Mouse (Mus musculus) embryonic facial prominence, embryonic 13.5 days (tissue): ENCODE results near the gene Ugt1a9. TPM values are rescaled to one million over a fixed set of nuclear protein-coding genes. Genes with fewer than 3 reads are reported as not detected.
"Not testable (repeated sequence)": the region's sequence is repeated elsewhere in the genome, so short reads cannot be mapped to it uniquely, and the experiment has no call there.

Source experiments
- ATAC-seq: fragments of 200-750 bp; cut with Nextera tagmentation; 2 replicates; pipeline ENCODE4 v1.8.0; 2017; ENCODE audit warnings: low read depth; ENCODE audit not compliant: insufficient number of reproducible peaks, insufficient read depth, low FRiP score, low TSS enrichment
- H3K27ac ChIP-seq: fragments of 300-500 bp; sonication (generic); 2 replicates; pipeline ENCODE4 v1.5.1; 2015; ENCODE audit warnings: moderate library complexity, mild to moderate bottlenecking, inconsistent platforms
- H3K27me3 ChIP-seq: fragments of 300-500 bp; sonication (generic); 2 replicates; pipeline ENCODE4 v1.6.1; 2015; ENCODE audit warnings: mild to moderate bottlenecking, inconsistent platforms
- H3K36me3 ChIP-seq: fragments of 300-500 bp; sonication (generic); 2 replicates; pipeline ENCODE4 v1.6.1; 2015; ENCODE audit warnings: mild to moderate bottlenecking, inconsistent platforms
- H3K4me1 ChIP-seq: fragments of 300-500 bp; sonication (generic); 2 replicates; pipeline ENCODE4 v1.6.1; 2015; ENCODE audit warnings: inconsistent platforms
- H3K4me2 ChIP-seq: fragments of 300-500 bp; sonication (generic); 2 replicates; pipeline ENCODE4 v1.6.1; 2015; ENCODE audit warnings: moderate library complexity, mild to moderate bottlenecking, inconsistent platforms
- H3K4me3 ChIP-seq: fragments of 300-500 bp; sonication (generic); 2 replicates; pipeline ENCODE4 v1.5.1; 2015; ENCODE audit warnings: mild to moderate bottlenecking, inconsistent platforms
- H3K9ac ChIP-seq: fragments of 300-500 bp; sonication (generic); 2 replicates; pipeline ENCODE4 v1.6.1; 2015; ENCODE audit warnings: mild to moderate bottlenecking, inconsistent platforms
- H3K9me3 ChIP-seq: fragments of 300-500 bp; sonication (generic); 2 replicates; pipeline ENCODE4 v1.6.1; 2016; ENCODE audit warnings: inconsistent platforms
- WGBS: fragments of 180-500 bp; shearing (Covaris S2); methylation state at CpG from one replicate; pipeline ENCODE4 v1.1.7; 2015; ENCODE audit warnings: mixed read lengths; 5-methylcytosine and 5-hydroxymethylcytosine counted together
- polyA plus RNA-seq: library from polyadenylated mRNA; unstranded; fragments of >200 nt; fragmentation: Nextera tagmentation; extraction: Ambion mirVana; gene quantifications from 2 replicates; pipeline ENCODE4 v1.2.1, GENCODE M21; 2015

Ugt1a9 gene
- polyA plus RNA-seq, 1 experiment from 2014 or later, result not detected

DNA sequence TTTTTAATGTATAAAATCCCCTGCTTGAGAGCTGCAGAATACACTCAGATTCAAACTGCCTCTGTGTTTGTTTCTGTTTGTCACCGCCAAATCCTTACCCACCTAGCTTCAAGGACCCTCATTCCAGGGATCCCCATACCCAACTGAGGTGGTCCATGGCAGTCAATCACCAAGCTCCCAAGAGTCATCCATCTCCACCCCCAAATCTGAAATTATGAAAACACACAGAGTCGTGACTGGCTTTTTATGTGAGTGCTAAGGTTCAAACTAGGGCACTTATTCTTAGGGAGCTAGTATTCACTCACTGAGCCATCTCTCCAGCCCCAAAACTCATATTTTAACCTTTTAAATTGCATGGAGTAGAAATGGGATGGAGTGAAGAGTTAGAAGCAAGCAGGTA lies 154.7 kb downstream of the Ugt1a9 start:
- not testable (repeated sequence) for ATAC-seq, H3K4me1 ChIP-seq, H3K4me3 ChIP-seq, H3K27me3 ChIP-seq, H3K27ac ChIP-seq, H3K9ac ChIP-seq, H3K4me2 ChIP-seq, H3K36me3 ChIP-seq
- peaks cover 50% of the 10 kb centered on the region for H3K9me3 ChIP-seq
- WGBS, result 34% methylated on average over 2 of the region's 2 CpGs

- no peak for ATAC-seq
- Histone ChIP-seq H3K4me3 (no peak overlapping the region), H3K27ac (no peak overlapping the region), H3K9ac (no peak overlapping the region), H3K4me2 (no peak overlapping the region), H3K36me3 (no peaks in the 10 kb centered on the region), H3K4me1 (no peaks in the 10 kb centered on the region), H3K9me3 (peaks cover 55% of the 10 kb centered on the region), H3K27me3 (no peaks in the 10 kb centered on the region)
Observed at GRCm38 (mm10) chr1:88225741-88226140, 155.1 kb downstream of the Ugt1a9 start.

DNA sequence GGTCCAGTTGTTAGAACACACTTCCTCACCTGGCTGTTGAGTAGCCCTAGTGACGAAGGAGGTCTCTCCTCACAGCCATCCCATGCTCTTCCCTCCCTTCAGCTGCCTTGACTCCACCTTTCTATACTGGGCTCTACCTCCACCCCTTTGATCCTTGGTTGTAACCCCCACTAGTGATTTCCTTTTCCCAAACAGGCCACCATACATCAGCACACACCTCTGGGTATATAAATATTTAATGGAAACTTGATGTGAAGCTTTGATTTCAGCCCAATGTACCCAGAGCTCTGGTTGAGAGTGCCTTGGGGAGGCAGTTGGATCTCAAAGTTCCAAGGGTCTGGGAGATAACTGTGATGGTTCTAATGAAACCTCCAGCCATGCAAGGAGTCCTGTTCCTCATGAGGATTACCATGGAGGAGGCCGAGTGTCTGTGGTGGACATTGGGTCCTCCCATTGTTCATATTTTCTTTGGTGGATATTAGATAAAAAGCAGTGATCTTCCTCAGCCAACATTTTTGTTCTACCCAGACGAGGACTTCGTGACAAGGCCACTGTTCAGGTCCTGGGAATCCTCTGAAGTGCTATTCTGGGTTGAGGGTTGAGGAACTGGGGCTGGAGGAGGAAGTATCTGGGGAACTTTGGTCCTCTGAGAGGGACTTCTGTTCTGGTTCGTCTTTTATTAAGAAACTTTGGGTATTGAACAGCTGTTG lies 156.2 kb downstream of the Ugt1a9 start, which contains the start of gene Mroh2a:
Gene Mroh2a, plus strand, starts transcription at position 317 of the 710 bp plus-strand sequence.
- Histone ChIP-seq H3K27me3 (no peaks in the 10 kb centered on the region), H3K36me3 (no peaks in the 10 kb centered on the region), H3K4me2 (no peak within 1 kb of the TSS), H3K9me3 (peaks cover 65% of the 10 kb centered on the region), H3K4me1 (no peaks in the 10 kb centered on the region), H3K4me3 (no peak within 1 kb of the TSS), H3K9ac (no peak within 1 kb of the TSS), H3K27ac (no peak within 1 kb of the TSS)
- WGBS, result 50% methylated on average over 5 of the region's 5 CpGs
- no peak; the same call in 1 of the 2 replicates for ATAC-seq

- 57% methylated on average over 2 of the region's 2 CpGs for WGBS
Observed at GRCm38 (mm10) chr1:88227482-88227881, 156.9 kb downstream of the Ugt1a9 start.

DNA sequence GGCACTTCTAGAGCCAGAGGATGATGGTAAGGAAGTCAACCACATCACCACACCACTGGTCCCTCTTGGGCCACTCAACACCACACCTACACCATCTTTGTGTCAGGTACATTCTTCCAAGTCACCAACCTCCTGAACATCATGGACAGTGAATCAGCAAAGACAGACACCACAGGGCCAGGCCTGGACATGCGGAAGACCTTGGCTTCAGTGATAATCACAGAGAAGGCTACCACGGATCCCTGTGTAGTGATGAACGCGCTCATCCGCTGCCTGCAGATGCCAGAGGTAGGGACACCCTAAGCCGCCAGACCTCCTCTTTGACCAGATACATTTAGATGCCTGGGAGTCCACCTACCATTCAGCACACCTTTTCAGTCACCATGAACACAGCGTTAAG lies 157.5 kb downstream of the Ugt1a9 start:
- H3K27ac ChIP-seq, result no peak overlapping the region
- no peaks in the 10 kb centered on the region for H3K36me3 ChIP-seq
- no peaks in the 10 kb centered on the region for H3K4me1 ChIP-seq
- peaks cover 77% of the 10 kb centered on the region for H3K9me3 ChIP-seq
- H3K27me3 ChIP-seq, result no peaks in the 10 kb centered on the region
- ATAC-seq, result peak; percentile 1; the same call in 1 of the 2 replicates
- no peak overlapping the region for H3K4me3 ChIP-seq
- 67% methylated on average over 7 of the region's 7 CpGs for WGBS
- no peak overlapping the region for H3K9ac ChIP-seq
- H3K4me2 ChIP-seq, result no peak overlapping the region

More at GRCm38 (mm10) chr1:88227482-88227881, 156.9 kb downstream of the Ugt1a9 start:
- no peak for ATAC-seq
- Histone ChIP-seq H3K36me3 (no peaks in the 10 kb centered on the region), H3K9ac (no peak overlapping the region), H3K9me3 (peaks cover 71% of the 10 kb centered on the region), H3K27me3 (no peaks in the 10 kb centered on the region), H3K4me3 (no peak overlapping the region), H3K4me2 (no peak overlapping the region), H3K4me1 (no peaks in the 10 kb centered on the region), H3K27ac (no peak overlapping the region)

DNA sequence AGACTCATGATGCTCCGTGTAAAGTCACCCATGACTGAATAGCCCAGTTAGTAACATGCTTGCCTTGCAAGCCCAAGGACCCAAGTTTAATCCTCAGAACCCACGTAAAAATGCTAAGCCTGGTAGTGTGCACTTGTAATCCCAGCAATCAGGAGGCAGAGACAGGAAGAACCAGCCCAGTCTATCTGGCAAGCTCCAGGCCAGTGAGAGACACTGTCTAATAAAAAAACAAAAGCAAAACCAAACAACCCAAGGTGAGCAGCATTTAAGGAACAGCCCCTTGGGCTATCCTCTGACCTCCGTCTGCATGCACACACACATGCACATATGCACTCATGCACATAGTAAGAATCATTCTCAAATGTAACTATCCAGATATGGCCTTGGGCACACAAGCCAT lies 159.0 kb downstream of the Ugt1a9 start:
- Histone ChIP-seq H3K27me3 (no peaks in the 10 kb centered on the region), H3K4me2 (no peak overlapping the region), H3K4me3 (no peak overlapping the region), H3K9ac (no peak overlapping the region), H3K9me3 (peaks cover 91% of the 10 kb centered on the region), H3K4me1 (no peaks in the 10 kb centered on the region), H3K36me3 (no peaks in the 10 kb centered on the region), H3K27ac (no peak overlapping the region)
- 73% methylated on average over 3 of the region's 3 CpGs for WGBS
- ATAC-seq, result no peak

- no peak overlapping the region for H3K27ac ChIP-seq
- no peaks in the 10 kb centered on the region for H3K4me1 ChIP-seq
- no peaks in the 10 kb centered on the region for H3K27me3 ChIP-seq
- H3K9me3 ChIP-seq, result peaks cover 96% of the 10 kb centered on the region
- H3K9ac ChIP-seq, result no peak overlapping the region
- 83% methylated on average over 5 of the region's 5 CpGs for WGBS
- no peak overlapping the region for H3K4me2 ChIP-seq
- H3K36me3 ChIP-seq, result no peaks in the 10 kb centered on the region
- H3K4me3 ChIP-seq, result no peak overlapping the region
- ATAC-seq, result no peak
Observed at GRCm38 (mm10) chr1:88229986-88230385, 159.4 kb downstream of the Ugt1a9 start.

- H3K36me3 ChIP-seq, result no peaks in the 10 kb centered on the region
- peaks cover 98% of the 10 kb centered on the region for H3K9me3 ChIP-seq
- no peaks in the 10 kb centered on the region for H3K27me3 ChIP-seq
- ATAC-seq, result no peak
- H3K27ac ChIP-seq, result no peak overlapping the region
- H3K4me3 ChIP-seq, result no peak overlapping the region
- H3K4me2 ChIP-seq, result no peak overlapping the region
- 71% methylated on average over 7 of the region's 7 CpGs for WGBS
- no peak overlapping the region for H3K9ac ChIP-seq
- no peaks in the 10 kb centered on the region for H3K4me1 ChIP-seq
Observed at GRCm38 (mm10) chr1:88230421-88230820, 159.8 kb downstream of the Ugt1a9 start.

GRCm38 (mm10) chr1:88230981-88231802 lies 160.6 kb downstream of the Ugt1a9 start:
- 72% methylated on average over 6 of the region's 6 CpGs for WGBS
- Histone ChIP-seq H3K4me2 (no peak overlapping the region), H3K4me3 (no peak overlapping the region), H3K4me1 (no peaks in the 10 kb centered on the region), H3K27ac (no peak overlapping the region), H3K36me3 (no peaks in the 10 kb centered on the region), H3K9ac (no peak overlapping the region), H3K9me3 (peaks cover 98% of the 10 kb centered on the region), H3K27me3 (no peaks in the 10 kb centered on the region)
- ATAC-seq, result no peak

GRCm38 (mm10) chr1:88231803-88232499 lies 161.4 kb downstream of the Ugt1a9 start:
- Histone ChIP-seq H3K27me3 (no peaks in the 10 kb centered on the region), H3K4me1 (no peaks in the 10 kb centered on the region), H3K27ac (no peak overlapping the region), H3K36me3 (no peaks in the 10 kb centered on the region), H3K4me2 (no peak overlapping the region), H3K4me3 (no peak overlapping the region), H3K9me3 (peaks cover 95% of the 10 kb centered on the region), H3K9ac (no peak overlapping the region)
- no peak for ATAC-seq
- 68% methylated on average over 7 of the region's 7 CpGs for WGBS

- 56% methylated on average over 3 of the region's 3 CpGs for WGBS
- Histone ChIP-seq H3K36me3 (no peaks in the 10 kb centered on the region), H3K9me3 (peaks cover 96% of the 10 kb centered on the region), H3K27me3 (no peaks in the 10 kb centered on the region), H3K4me2 (no peak overlapping the region), H3K9ac (no peak overlapping the region), H3K27ac (no peak overlapping the region), H3K4me3 (no peak overlapping the region), H3K4me1 (no peaks in the 10 kb centered on the region)
- ATAC-seq, result no peak
Observed at GRCm38 (mm10) chr1:88232664-88233380, 162.2 kb downstream of the Ugt1a9 start.
